Mouse (Mus musculus): ENCODE results near the gene Nt5dc2.

Gene Nt5dc2

GRCm38 (mm10) chr14:31168425-31168824 is 37.6 kb downstream of the Nt5dc2 start, which contains the start of gene Stab1:
TSS of gene Stab1 (minus strand) at chr14:31168641.
- DNase-seq (ENCODE audit: low spot score in 2 of 2) = no peak

DNA sequence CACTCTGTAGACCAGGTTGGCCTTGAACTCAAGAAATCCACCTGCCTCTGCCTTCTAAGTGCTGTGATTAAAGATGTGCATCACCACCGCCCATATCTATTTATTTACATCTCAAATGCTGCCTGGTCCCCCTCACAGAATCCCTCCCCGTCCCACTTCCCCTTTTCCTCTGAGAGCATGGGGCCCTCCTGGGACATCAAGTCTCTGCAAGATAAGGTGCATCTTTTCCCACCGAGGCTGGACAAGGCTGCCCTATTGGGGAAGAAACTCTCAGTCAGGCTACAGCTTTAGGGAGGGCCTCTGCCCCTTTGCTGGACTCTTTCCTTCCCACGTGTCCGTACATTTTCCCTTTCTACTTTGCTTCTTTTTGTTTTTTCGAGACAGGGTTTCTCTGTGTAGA is 38.7 kb downstream of the Nt5dc2 start:
- DNase-seq (ENCODE audit: low spot score in 2 of 2) = no peak

GRCm38 (mm10) chr14:31170963-31171362 is 40.1 kb downstream of the Nt5dc2 start:
- no peak for DNase-seq (ENCODE audit: low spot score in 2 of 2)

- no peak for DNase-seq (ENCODE audit: low spot score in 2 of 2)
These were observed 40.5 kb downstream of the Nt5dc2 start for GRCm38 (mm10) chr14:31171386-31171785.

GRCm38 (mm10) chr14:31171821-31172220 is 41.0 kb downstream of the Nt5dc2 start:
- DNase-seq (ENCODE audit: low spot score in 2 of 2) = no peak

DNA sequence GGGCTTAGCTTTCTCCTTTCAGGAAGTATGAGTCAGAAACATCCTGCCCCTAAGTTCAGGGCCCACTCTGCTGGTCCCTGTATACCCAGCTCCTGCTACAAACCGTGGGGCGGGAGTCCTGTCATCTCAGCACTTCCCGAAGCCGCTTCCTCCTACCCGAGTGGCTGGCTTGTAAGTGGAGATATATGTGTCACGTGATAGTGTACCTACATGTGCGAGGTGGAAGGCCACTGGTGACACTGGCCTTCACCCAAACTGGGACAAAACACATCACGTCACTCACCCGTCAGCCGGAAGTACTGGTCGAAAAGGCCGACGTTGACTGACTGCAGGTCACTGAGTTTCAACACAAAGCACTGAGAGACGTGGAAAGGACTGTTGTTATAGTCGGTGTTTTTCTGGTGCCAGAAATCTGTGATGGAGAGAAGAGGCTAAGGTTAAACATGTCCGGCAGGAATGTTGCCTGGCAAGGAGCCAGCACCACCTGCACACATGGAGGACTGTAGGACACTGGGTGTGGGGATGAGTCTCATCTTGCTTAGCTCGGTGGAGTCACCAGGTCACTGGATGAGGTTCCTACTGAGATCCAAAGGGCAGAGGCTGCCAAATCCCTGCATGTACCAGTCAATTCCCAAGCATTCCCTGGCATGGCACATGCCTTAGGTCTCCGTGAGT is 42.1 kb downstream of the Nt5dc2 start:
- no peak for DNase-seq (ENCODE audit: low spot score in 2 of 2)

DNA sequence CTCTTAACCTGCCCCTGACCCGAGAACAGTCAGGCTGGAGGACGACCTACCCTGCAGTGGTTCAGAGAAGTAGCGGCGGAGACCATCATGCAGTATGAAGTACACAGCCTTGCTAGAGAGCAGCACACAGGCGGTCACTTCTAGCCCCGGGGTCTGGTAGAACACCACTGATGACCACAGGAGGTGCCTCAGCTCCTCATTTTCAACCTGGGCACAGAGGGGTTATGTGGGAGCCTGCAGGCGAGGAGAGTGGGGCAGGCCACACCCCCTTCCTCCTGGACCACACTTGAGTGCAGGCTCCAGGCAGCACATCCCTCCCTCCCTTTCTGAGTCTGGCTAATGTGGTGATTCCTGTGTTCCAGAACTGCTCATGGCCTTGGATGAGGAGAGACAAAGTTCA is 42.7 kb downstream of the Nt5dc2 start:
- DNase-seq (ENCODE audit: low spot score in 2 of 2) = no peak

DNA sequence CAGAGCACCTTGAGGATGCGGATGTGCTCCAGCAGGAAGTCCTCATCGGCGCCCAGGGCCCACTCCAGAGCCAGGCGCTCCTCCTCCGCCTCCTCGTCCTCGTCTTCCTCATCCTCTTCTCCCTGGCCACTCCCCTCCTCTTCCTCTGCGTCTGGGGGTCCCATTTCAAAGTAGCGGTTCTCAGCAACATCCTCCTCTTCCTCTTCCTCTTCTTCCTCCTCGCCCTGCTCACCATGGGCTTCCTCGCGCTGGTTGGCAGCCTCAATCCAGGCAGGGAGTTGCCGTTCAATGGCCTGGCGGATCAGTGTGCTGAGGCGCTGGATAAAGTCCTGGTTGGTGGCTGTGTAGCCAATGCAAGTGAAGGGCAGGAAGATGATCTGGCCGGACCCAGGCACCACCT is 46.4 kb downstream of the Nt5dc2 start:
- no peak for DNase-seq (ENCODE audit: low spot score in 2 of 2)

- no peak for DNase-seq (ENCODE audit: low spot score in 2 of 2)
These were observed 46.9 kb downstream of the Nt5dc2 start for GRCm38 (mm10) chr14:31177715-31178114.

GRCm38 (mm10) chr14:31179677-31180365 is 49.0 kb downstream of the Nt5dc2 start:
- DNase-seq (ENCODE audit: low spot score in 2 of 2) = no peak

GRCm38 (mm10) chr14:31181512-31181911 is 50.7 kb downstream of the Nt5dc2 start:
- DNase-seq (ENCODE audit: low spot score in 2 of 2) = no peak

DNA sequence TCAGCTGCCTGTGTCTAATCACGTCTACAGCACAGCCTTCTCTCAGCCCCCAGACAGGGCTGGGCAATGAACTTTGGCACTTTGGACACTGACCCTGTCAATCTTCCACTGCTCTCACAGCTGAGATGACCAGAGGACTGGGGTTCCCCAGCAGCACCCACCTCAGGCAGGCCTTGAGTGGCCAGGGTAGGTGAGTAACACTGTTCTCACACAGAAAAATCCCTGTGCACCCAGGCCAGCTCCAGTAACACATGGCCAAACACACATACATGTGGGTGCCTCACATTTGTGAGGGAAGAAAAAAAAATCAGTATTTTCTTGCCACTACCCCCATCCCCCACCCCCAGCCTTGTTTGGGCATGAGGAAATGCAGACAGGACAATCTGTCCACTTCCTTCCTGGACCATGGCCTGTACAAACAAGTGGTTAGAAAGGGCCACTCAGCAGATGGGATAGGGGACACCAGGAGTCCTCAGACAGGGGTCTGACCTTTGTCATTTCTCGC is 52.0 kb downstream of the Nt5dc2 start:
- no peak for DNase-seq (ENCODE audit: low spot score in 2 of 2)

GRCm38 (mm10) chr14:31183541-31183940 is 52.7 kb downstream of the Nt5dc2 start:
- DNase-seq (ENCODE audit: low spot score in 2 of 2) = no peak

DNA sequence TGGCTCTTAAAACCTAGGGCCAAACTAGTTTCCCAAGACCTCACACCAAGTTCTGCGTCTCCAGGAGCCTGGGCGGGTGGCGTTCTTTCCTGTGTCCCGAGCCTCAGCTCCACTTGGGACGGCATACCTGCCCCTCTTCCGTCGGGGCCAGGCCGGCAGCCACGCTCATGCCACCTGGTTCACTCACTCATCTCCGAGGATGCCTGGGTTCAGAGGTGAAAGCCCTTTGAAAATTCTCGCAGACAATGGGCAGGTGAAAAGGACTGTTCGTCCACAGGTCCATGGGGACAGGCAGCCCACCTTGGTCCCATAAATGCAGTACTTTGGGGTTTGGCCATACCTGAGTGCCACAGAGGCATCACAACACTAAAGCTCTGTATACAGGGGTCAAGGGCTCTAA is 53.3 kb downstream of the Nt5dc2 start:
- no peak for DNase-seq (ENCODE audit: low spot score in 2 of 2)

DNA sequence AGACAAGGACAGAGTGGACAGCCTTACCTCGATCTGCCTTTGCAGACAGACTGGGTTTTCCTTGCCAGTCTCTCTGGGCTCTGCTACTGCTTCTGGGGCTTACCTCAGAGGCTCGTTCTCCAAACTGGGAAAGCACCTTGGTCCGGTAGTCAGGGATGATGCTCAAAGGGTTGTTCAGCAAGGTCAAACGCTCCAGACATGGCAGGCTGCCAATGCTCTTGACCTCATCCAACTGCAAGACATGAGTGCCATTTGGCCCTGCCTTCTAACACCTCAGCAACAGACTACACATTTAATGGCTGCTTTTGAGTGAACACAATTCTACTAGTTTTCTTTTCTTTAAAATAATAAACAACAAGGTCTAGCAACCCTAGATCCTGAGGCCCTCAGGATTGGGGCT is 55.8 kb downstream of the Nt5dc2 start:
- DNase-seq (ENCODE audit: low spot score in 2 of 2) = no peak
